Mouse (Mus musculus) CD4-positive, CD25-positive, alpha-beta regulatory T cell (primary cell): Measurements from ENCODE around the gene Bcar3. TPM values are rescaled to one million over a fixed set of nuclear protein-coding genes. Genes with fewer than 3 reads are reported as not detected.

Experiments used
- polyA plus RNA-seq: library from polyadenylated mRNA; unstranded; fragments of 100-300 nt; shearing (Covaris generic); gene quantifications from one replicate; pipeline ENCODE4 v1.2.1, GENCODE M21; 2017

The Bcar3 gene
- 0.65 TPM for polyA plus RNA-seq

DNA sequence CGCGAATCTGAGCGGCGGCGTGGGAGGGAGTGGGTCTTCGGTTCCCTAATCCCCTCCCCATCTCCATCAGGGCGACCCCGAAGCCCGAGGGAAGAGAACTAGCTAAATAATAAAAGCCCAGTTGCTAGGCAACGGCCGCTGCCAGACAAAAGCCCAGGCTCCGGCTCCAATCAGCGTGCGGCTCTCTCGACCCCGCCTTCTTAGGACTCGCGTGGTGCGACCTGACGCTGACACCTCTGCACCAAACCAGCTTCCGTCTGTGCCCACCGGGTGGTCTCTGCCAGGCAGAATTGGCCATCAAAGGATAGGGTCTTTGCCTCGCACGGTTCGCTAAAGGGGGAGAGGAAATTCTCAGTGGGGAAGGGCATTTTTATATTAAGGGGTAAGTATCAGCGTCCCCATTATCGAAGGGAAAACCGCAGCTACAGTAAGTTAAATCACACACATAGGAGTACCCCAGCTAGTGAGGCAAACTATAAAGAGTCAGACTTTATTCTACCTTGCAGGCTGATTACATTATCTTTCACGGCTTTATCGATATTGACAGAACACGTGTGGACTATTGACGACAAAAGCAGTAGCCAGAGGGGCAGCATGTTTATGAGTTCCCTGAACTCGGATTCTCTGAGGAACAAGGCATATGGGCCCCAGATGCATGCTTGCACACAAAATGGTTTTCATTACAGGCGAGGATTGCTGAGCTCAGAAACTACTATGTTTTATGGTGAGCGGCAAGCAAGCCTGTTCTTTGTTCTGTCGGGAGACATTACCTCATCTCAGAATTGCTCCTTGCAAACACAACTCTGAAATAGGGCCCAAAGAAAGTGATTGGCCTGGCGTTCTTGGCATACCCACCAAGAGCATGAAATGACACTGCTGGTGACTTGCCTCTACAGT lies at the start of gene Bcar3:
Bcar3 (plus strand) TSS at position 183 of the 897 bp plus-strand sequence.

DNA sequence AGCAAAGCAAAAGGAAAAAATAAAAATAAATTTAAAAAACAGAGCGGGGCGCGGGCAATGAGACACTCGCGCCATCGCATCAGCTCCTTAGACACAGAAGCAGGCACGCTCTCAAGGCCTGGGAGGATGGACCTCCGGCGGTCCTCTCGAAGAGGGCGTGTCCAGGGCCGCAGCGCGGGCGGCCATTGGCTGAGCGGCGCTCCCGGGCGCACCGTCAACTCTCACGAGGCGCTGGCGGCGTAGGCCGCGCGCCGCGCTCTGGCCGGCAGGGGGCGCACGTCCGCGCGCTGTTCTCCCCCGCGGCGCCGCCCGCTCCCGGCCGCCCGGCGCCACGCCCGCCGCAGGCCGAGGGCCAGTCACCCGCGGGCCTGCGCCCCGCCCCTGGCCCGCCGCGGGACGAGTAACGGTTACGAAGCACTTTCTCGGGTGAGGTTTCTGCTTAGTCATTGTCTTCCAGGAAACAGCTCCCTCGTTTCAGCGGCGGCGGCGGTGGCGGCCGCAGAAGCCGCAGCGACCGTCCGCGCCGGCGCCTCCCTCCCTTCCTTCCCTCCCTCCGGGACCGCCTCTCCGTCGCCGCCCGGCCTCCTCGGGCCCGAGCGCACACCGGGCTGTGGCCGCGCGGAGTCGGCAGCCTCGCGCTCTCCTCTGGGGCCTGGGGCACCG lies 48.6 kb upstream of the Bcar3 start, which contains the start of gene Gclm:
Gclm (plus strand) TSS at position 343 of the 663 bp plus-strand sequence.

DNA sequence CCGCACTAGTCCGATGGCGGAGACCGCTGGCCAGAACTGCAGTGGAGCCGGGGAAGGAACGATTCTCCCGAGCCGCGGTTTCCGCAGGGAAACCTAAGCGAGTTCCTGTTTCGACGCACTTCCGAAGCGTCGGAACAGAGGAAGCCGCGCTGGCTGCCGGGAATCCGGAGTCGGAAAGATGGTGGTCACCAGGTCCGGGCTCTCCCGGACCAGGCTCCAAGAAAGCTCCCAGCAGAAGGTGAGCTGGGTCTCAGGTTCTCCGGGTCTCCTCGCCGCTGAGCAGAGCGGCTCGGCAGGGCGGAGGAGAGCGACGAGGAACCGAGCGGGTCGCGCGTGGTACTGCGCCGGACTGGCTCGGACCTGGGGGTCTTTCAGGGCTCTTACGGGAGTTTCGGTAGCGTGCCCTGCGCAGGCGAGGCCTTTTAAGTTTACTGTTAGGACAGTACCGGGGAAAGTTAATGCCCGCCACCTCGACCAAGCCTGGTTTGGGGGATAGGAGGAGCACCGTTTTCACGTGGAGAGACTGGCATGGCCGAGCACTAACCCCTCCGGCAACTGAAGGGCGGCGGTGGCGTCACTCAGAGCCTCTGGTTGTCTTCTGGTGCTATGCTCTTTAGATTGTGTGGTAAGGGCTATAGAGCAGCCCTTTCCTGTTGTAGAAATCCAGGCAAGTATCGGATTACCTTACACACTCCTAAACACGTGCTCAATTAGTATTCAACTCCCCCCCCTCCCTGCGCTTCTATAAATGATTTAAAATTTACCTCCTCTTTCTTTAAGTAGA lies 19.5 kb upstream of the Bcar3 start, which contains the start of gene Dnttip2:
Dnttip2 (plus strand) TSS at position 148 of the 784 bp plus-strand sequence.

Other genes starting within 250 kb of the Bcar3 start
- gene Abca4, start 249.7 kb upstream of the Bcar3 start, polyA plus RNA-seq, result not detected
- gene Gclm, start 48.6 kb upstream of the Bcar3 start, polyA plus RNA-seq, result 90.3 TPM
- 92.5 TPM for gene Dnttip2, start 19.7 kb upstream of the Bcar3 start, polyA plus RNA-seq